Mouse (Mus musculus) thymus, postnatal 0 days (tissue): ENCODE measurements around the gene Cyb5r3. TPM values are rescaled to one million over a fixed set of nuclear protein-coding genes. Genes with fewer than 3 reads are reported as not detected.

Experiments used
- DNase-seq: peaks from one replicate; pipeline ENCODE4 v3.0.0-alpha.2; 2015; ENCODE audit warnings: low spot score
- polyA plus RNA-seq: library from polyadenylated mRNA; unstranded; fragments of >200 nt; fragmentation: Nextera tagmentation; extraction: Ambion mirVana; gene quantifications from 2 replicates; pipeline ENCODE4 v1.2.1, GENCODE M21; 2015

Cyb5r3 gene
- 33.9 and 38.1 TPM in 2 replicates for polyA plus RNA-seq

GRCm38 (mm10) chr15:83172492-83173429, at the start of gene Cyb5r3:
Gene Cyb5r3 (minus strand): TSS chr15:83172592.
- DNase-seq: no peak

DNA sequence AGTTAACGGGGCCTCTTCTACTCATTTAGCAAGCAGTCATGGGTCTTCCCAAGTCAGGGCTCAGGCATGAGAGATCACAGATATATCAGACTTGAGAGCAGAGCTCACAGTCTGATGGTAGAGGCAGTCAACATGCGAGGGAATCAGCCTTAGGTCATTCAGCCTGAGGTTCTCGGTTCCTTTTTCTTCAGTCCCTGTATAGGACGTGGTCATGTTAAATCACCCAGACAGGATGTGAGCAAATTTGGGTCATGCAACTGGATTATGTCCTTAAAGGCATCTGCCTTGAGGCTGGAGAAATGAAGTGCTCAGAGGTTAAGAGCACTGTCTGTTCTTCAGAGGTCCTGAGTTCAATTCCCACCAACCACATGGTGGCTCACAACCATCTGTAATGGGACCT, 49.3 kb upstream of the Cyb5r3 start:
- DNase-seq: no peak

GRCm38 (mm10) chr15:83220368-83221013, 48.1 kb upstream of the Cyb5r3 start:
- DNase-seq: no peak

GRCm38 (mm10) chr15:83215322-83216216, 43.2 kb upstream of the Cyb5r3 start:
- no peak for DNase-seq

DNA sequence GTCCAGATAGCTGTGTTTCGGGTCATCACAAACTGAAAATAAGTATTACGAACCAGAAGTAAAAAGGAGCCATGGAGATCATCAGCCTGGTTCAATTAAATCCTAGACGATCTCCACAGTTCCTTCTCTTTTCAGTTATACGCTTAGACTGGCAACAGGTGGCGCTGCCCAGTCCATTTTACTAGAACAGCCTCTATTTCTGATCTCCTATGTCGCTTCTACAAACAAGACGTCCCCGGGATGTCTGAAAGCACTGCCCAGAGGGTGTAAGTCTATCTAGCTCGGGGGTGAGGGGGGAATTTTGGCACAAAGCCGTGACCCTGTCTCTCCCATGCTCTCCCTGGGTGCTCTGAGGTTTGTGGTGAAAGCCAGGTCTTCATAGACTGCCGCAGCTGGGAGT, 37.8 kb upstream of the Cyb5r3 start:
- peak; percentile 28 for DNase-seq

DNA sequence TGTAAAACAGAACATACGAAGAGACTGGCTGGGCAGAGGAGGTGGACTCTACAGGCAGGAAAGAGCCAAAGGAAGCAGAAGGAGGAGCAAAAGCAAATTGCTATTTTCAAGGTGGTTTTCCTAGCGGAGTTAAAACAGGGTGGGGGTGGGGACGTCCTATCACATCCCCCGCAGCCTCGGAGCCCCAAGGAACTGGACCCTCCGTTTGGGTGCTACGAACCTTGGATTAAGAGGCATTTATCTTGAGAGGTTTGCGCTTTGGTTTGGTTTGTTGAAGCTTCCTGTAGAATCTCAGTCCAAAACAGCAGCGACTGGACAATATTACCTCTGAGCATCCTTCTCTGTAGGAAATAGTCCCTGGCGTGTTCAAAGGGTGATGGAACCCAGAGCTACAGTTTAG, 37.3 kb upstream of the Cyb5r3 start:
- DNase-seq: no peak

DNA sequence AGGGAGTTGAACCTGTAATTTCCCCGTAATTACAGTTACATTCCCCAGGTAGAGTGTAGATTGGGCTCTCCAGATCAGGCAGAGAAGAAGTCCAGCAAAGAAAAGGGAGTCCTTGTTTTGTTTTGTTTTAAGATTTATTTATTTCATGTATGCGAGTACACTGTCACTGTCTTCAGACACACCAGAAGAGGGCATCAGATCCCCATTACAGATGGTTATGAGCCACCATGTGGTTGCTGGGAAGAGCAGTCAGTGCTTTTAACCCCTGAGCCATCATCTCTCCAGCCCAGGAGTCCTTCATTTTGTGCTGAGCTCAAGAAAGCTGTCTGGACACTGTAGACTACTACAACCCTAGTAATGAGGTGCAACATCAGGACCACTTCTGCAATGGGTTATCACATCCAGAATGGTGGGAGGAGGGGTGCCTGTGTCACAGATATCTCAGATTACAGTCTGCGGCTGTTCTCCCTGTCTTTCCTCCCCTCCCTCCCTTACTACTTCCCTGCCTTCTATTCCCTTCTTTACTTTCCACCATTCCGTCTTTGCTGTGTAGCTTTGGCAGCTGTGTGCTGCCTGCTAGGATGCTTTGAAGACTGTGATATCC, 36.8 kb upstream of the Cyb5r3 start:
- no peak for DNase-seq

GRCm38 (mm10) chr15:83204731-83205451, 32.5 kb upstream of the Cyb5r3 start:
- DNase-seq: peak; percentile 70

DNA sequence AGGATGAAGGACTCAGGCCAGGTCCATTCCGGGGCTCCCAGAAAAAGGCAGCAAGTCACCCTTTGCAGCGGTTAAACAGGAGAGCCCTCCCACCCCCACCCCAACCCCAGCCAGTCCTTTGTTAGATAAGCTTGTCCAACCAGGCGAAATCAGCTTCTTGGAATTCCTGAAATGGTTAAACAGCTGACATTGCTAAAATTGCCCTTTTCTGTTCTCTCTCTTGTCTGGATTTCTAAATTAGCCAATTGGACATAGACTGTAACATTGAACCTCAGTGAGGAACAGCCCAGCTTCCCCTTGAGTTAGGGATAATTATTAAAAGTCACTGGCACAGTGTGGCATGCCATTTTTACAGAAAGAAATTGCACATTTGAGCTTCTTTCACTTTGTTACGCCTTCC, 30.0 kb upstream of the Cyb5r3 start:
- DNase-seq: no peak

- DNase-seq: no peak
These were observed 21.0 kb upstream of the Cyb5r3 start for GRCm38 (mm10) chr15:83193413-83193812.

- DNase-seq: no peak
These were observed 10.0 kb upstream of the Cyb5r3 start for GRCm38 (mm10) chr15:83182351-83182750.

DNA sequence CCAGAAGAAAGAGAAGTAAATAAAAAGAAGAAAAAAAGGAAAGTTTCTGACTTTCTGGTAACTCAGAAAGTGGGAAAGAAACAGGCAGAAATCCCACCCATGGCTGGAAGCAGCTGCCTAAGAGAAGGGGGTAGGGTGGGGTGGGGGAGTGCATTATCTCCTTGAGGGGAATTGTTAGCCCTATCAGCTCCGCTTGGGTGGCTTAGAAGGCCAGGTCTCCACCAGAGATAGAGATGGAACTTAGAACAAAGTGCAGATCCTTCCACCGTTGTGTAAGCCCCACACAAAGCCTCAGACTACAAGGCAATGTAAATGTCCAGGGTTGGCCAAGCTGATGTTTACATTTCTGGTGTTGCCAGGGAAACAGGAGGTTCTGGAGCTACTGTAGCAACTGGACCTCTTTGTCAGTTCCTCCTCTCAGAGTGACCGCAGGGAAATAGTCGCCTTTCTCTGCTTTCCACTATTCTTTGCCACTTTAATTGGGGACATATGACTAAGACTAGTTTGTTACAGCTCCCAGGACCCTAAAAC, 9.5 kb upstream of the Cyb5r3 start:
- no peak for DNase-seq

- no peak for DNase-seq
These were observed 7.6 kb upstream of the Cyb5r3 start for GRCm38 (mm10) chr15:83180004-83180403.

DNA sequence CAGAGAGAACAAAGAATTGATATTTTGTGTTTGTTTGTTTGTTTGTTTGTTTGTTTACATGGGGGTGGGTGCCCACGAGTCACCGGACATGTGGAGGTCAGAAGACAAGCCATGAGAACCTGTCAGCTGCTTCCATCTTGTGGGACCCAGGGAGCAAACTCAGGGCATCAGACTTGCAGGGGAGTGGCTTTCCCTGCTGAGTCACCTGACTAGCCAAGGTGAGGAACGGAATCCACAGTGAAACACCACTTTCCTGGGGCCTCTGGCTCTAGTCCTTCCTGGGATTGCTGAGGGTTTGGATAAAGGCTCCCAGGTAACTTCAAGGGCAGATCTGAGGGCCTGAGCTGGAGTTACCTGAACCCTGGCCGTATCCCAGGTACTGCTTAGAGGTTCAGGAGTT, 4.3 kb upstream of the Cyb5r3 start:
- no peak for DNase-seq

DNA sequence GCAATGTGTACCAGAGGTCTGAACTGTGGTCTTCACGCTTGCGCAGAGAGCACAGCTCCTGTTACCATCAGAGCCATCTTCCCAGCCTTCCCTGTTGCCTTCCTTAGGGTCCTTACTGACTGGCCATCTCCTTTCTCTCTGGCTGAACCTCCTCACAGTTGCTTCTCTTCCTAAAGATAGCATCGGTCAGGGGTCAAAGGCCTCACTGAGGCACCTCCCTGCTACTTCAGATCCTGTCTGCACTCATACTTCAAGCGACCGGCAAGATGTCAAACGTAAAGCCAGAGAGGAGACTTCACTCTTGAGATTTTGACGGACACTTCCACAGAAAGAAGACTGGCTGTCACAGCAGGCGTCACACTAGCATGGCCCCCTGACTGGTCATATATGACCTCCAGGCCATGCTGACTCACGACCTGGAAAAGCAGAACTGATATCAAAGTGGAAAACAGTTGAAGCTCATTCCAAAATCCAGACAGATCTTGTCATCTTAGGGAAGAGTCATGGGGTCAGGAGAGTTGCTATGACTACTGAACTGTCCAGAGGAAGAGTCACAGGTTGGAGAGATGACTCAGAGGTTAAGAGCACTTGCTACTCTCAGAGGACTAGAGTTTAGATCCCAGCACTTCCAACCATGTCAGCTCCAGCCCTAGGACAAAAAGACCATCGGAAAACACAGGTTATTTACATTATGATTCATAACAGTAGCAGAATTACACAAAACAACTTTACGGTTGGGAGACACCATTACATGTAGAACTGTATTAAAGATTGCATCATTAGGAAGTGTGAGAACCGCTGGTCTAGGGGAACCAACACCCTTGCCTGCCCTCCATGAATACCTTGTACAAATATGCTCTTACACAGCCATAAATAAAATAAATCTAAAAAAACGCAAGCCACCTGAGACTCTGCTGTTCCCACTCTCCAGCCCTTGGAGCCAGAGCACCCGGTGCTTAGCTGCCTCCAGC, 1.8 kb upstream of the Cyb5r3 start:
- no peak for DNase-seq

GRCm38 (mm10) chr15:83171712-83172481, 495 bp downstream of the Cyb5r3 start:
- peak; percentile 99 for DNase-seq

DNA sequence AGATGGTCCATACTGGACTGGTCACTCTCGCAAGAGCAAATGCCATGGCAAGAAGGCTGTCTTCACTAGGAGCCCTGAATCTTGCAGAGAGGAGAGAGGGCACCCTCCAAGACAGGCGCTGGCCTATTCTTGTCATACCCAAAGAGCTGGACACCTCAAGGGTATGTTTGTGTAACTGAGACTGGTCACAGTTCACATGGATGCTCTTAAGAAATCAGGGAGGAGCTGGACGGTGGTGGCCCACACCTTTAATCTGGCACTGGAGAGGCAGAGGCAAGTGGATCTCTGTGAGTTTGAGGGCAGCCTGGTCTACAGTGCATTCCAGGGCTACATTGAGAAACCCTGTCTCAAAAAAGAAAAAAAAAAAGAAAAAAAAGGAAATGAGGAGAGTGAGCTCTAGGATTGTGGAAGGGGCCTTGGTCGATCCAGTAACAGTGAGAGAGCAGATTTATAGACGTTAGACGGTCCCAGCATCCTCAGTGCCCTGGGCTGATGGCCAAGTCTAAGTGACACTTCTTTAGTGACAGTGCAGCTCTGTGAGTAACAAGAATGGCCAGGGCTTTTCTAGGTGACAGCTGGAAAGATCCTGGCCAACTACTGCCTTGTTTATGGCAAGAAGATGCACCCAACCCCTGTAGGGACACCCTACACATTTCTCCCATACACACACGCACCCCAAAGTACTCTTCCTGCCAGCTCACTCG, 1.3 kb downstream of the Cyb5r3 start:
- DNase-seq: no peak
